Mouse (Mus musculus): Measurements from ENCODE around the gene Hipk3. TPM values are rescaled to one million over a fixed set of nuclear protein-coding genes. Genes with fewer than 3 reads are reported as not detected.

Gene Hipk3
- 10 to 100 TPM; 67.0 to 69.2 TPM for total RNA-seq (2021)

- DNase-seq, result peak; percentile 77 to 81
These were observed at the start of gene Hipk3 for GRCm38 (mm10) chr2:104493951-104494800. Hipk3 (minus strand) TSS chr2:104494446.

GRCm38 (mm10) chr2:104540286-104540685, 46.0 kb upstream of the Hipk3 start:
- DNase-seq, result no peak

GRCm38 (mm10) chr2:104534751-104535150, 40.5 kb upstream of the Hipk3 start:
- DNase-seq, result no peak

GRCm38 (mm10) chr2:104532548-104532947, 38.3 kb upstream of the Hipk3 start:
- no peak for DNase-seq

- no peak for DNase-seq
These were observed 32.3 kb upstream of the Hipk3 start for GRCm38 (mm10) chr2:104526559-104526958.

GRCm38 (mm10) chr2:104525506-104525905, 31.3 kb upstream of the Hipk3 start:
- DNase-seq, result no peak

GRCm38 (mm10) chr2:104511622-104512021, 17.4 kb upstream of the Hipk3 start:
- DNase-seq, result no peak

- DNase-seq, result no peak
These were observed 8.1 kb upstream of the Hipk3 start for GRCm38 (mm10) chr2:104502388-104502787.

GRCm38 (mm10) chr2:104501091-104501490, 6.8 kb upstream of the Hipk3 start:
- DNase-seq, result no peak

GRCm38 (mm10) chr2:104497771-104498170, 3.5 kb upstream of the Hipk3 start:
- peak; percentile 8 to 15 for DNase-seq

- DNase-seq, result no peak
These were observed 3.0 kb upstream of the Hipk3 start for GRCm38 (mm10) chr2:104497231-104497630.

- DNase-seq, result no peak
These were observed 2.0 kb upstream of the Hipk3 start for GRCm38 (mm10) chr2:104496206-104496605.

GRCm38 (mm10) chr2:104494801-104495185, 547 bp upstream of the Hipk3 start:
- no peak for DNase-seq

- peak; percentile 86 for DNase-seq
These were observed 960 bp downstream of the Hipk3 start for GRCm38 (mm10) chr2:104493021-104493950.

GRCm38 (mm10) chr2:104491221-104491795, 2.9 kb downstream of the Hipk3 start:
- DNase-seq, result no peak

- DNase-seq, result no peak
These were observed 3.5 kb downstream of the Hipk3 start for GRCm38 (mm10) chr2:104490761-104491160.

- no peak for DNase-seq
These were observed 4.4 kb downstream of the Hipk3 start for GRCm38 (mm10) chr2:104489851-104490250.

- DNase-seq, result no peak
These were observed 9.8 kb downstream of the Hipk3 start for GRCm38 (mm10) chr2:104484438-104484837.

GRCm38 (mm10) chr2:104482156-104482555, 12.1 kb downstream of the Hipk3 start:
- DNase-seq, result no peak

GRCm38 (mm10) chr2:104479054-104479453, 15.2 kb downstream of the Hipk3 start:
- no peak for DNase-seq

GRCm38 (mm10) chr2:104477398-104478015, 16.7 kb downstream of the Hipk3 start:
- no peak for DNase-seq

GRCm38 (mm10) chr2:104472056-104472455, 22.2 kb downstream of the Hipk3 start:
- no peak for DNase-seq

Measured in layer of hippocampus, postnatal 36 days (tissue).